Mouse (Mus musculus): ENCODE data around the gene Serpina1d.
"Not testable (repeated sequence)": the region's sequence is repeated elsewhere in the genome, so short reads cannot be mapped to it uniquely, and the experiment has no call there.

Serpina1d gene

DNA sequence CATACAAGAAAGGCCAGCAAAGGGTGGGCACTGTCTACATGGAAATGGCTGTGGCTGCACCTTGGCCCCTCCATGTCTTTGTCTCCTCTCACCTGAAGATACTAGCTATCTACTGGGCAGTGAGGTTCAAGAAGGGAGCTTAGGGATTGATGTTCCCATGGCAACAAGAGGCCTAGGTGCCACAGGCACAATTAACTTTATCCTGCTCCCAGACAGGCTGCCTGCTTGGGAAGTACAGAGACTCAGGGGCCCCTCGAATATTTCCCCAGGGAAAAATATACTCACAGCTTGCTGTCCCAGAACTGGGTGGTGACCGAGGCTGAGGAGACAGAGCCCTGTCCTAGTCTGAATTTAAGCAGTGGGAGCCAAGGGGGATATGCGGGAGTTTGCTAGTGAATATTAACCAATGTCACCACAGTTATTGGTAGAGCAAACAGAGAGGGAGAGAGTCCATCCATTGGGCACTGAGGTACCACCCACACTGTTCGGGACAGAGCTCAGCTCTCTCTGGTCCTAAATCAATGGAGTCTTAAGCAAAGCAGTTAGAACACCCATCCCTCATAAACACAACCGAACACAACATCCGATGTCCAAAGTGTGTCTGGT, at the start of gene Serpina1d:
Gene Serpina1d (minus strand): TSS at position 347 of the 606 bp plus-strand sequence.
- not testable (repeated sequence) for DNase-seq (ENCODE audit: low read depth)

DNA sequence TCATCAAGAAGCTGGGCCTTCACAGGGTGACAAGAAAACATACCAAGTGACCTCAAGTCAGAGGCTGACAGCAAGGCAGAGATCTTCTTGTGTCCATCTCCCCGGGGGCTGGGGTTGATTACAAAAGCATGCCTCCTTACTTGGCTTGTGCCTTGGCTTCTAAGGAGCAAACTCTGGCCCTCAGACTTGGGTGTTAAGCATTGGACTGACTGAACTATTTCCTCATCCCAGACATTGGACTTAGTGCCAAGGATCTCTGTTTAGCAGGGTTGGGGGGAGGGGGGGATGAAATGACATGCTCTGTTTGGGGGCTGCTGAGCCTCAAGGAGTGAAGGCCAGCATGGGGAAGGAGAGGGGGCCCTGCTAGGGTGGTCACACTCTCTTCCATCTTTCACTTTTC, 2.8 kb downstream of the Serpina1d start:
- not testable (repeated sequence) for DNase-seq (ENCODE audit: low read depth)

DNA sequence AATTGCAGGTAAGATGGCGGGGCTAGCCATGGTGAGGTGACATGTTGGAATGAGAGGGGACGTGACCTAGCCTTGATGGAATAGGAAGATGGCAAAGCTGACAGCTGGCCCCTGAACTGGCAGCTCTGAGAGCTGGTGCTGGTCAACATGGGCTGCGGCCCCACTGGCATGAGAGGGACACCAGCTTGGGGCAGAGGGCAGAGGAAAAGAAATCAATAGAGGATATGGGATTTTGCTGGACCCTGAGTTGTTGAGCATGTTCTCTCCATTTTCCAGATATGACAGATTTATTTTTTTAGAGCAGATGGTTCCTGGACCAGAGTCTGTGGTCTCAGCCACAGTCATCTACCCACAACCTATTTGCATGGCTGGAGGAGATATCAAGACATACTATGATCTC, 10.3 kb downstream of the Serpina1d start:
- not testable (repeated sequence) for DNase-seq (ENCODE audit: low read depth)

DNA sequence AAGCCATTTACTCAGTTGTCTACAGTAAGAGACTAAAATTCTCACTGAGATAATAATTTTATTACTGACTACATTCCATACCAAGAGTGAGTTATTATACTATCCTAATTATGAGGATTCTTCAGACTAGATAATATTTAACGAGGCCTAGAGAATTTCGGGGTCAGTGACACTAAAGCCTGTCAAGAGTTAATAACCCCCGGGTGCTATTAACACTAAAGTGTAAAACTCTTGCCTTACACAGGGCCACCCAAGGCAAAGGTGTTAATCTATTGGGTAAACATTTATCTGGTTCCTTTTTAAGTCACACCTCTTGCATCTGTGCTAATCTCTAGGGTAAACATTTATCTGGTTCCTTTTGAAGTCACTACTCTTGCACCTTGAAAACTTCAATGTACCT, 13.1 kb downstream of the Serpina1d start:
- DNase-seq (ENCODE audit: low read depth) = not testable (repeated sequence)

DNA sequence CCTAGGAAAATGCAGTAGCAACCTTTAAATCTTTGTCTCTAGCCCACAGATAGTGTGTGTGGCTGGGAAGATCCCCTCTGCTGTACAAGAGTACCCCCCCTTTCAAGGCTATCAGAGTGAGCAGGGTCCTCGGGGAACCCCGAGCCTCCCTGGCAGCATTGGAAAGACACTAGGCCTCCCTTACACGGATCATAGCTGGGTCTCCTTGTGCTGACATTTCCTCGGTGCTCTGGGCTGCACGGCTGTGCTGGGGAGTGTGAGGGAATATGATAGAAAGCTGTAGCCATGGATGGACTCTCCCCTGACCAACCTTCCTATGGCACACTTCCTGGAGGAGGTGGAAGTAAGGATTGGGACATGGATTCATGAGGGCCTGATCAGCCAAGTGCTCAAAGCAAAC, 27.4 kb downstream of the Serpina1d start:
- DNase-seq (ENCODE audit: low read depth) = not testable (repeated sequence)

DNA sequence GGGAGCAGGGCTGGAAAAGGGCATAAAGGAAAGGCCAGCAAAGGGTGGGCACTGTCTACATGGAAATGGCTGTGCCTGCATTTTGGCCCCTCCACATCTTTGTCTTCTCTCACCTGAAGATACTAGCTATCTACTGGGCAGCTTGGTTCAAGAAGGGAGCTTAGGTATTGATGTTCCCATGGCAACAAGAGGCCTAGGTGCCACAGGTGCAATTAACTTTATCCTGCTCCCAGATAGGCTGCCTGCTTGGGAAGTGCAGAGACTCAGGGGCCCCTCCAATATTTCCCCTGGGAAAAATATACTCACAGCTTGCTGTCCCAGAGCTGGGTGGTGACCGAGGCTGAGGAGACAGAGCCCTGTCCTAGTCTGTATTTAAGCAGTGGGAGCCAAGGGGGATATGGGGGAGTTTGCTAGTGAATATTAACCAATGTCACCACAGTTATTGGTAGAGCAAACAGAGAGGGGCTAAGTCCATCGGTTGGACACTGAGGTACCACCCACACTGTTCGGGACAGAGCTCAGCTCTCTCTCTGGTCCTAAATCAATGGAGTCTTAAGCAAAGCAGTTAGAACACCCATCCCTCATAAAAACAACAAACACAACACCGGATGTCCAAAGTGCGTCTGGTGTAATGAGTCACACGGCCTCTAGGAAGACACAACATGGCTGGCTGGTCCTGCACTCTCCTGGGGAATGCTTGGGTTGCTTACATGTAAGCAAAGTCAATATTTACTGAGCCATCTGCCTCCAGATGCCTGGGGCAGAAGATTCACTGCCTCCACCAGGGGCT, 35.4 kb downstream of the Serpina1d start:
- DNase-seq (ENCODE audit: low read depth) = not testable (repeated sequence)

DNA sequence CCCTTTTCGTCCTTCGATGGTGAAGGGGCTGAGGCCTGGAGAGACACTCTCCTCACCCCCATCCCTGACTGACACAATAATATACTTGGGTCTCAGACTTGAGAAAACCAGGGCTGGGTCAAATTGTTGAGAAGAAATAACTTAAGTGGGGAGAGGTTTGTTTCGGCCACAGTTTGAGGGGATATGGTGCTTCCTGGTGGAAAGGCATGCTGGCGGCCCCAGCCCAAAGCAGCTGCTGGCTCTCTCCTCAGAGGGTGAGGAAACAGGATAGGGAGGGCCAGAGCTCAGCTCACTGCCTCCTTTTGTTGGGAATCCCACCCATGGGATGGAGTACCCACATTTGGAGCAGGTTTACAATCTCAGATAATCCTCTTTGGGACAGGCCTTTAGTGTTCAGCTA, 37.8 kb downstream of the Serpina1d start:
- DNase-seq (ENCODE audit: low read depth) = not testable (repeated sequence)

DNA sequence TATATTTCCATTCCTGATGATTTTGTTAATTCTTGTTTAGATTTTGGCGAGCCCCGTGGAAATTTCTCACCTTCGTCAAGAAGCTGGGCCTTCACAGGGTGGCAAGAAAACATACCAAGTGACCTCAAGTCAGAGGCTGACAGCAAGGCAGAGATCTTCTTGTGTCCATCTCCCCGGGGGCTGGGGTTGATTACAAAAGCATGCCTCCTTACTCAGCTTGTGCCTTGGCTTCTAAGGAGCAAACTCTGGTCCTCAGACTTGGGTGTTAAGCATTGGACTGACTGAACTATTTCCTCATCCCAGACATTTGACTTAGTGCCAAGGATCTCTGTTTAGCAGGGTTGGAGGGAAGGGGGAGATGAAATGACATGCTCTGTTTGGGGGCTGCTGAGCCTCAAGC, 38.3 kb downstream of the Serpina1d start:
- DNase-seq (ENCODE audit: low read depth) = not testable (repeated sequence)
